Mouse (Mus musculus) heart, embryonic 16.5 days (tissue): ENCODE data around the gene Akr1b8. TPM values are rescaled to one million over a fixed set of nuclear protein-coding genes. Genes with fewer than 3 reads are reported as not detected.
A peak's percentile ranks its signal among the peaks of the same experiment; 100 is the strongest.
"Not testable (repeated sequence)": the region's sequence is repeated elsewhere in the genome, so short reads cannot be mapped to it uniquely, and the experiment has no call there.

Source experiments
- ATAC-seq: fragments of 200-750 bp; cut with Nextera tagmentation; replicated peaks from 2 replicates; pipeline ENCODE4 v1.8.0; 2017; ENCODE audit warnings: moderate number of reproducible peaks; ENCODE audit not compliant: insufficient read depth, low FRiP score; ENCODE audit errors: extremely low read depth
- H3K27ac ChIP-seq: fragments of 300-500 bp; sonication (generic); 2 replicates; pipeline ENCODE4 v1.5.1; 2014; ENCODE audit warnings: mild to moderate bottlenecking, low read length, control low read depth, moderate library complexity
- H3K27me3 ChIP-seq: fragments of 300-500 bp; sonication (generic); 2 replicates; pipeline ENCODE4 v1.6.1; 2014; ENCODE audit warnings: low read length, mixed read lengths; ENCODE audit not compliant: control insufficient read depth, insufficient read depth
- H3K36me3 ChIP-seq: fragments of 300-500 bp; sonication (generic); 2 replicates; pipeline ENCODE4 v1.6.1; 2014; ENCODE audit not compliant: control insufficient read depth, insufficient read depth
- H3K4me1 ChIP-seq: fragments of 300-500 bp; sonication (generic); 2 replicates; pipeline ENCODE4 v1.6.1; 2014; ENCODE audit warnings: low read length, mixed read lengths; ENCODE audit not compliant: control insufficient read depth, insufficient read depth
- H3K4me2 ChIP-seq: fragments of 300-500 bp; sonication (generic); 2 replicates; pipeline ENCODE4 v1.6.1; 2014; ENCODE audit warnings: low read depth, mild to moderate bottlenecking, control low read depth, low read length
- H3K4me3 ChIP-seq: fragments of 300-500 bp; sonication (generic); 2 replicates; pipeline ENCODE4 v1.5.1; 2014; ENCODE audit warnings: mild to moderate bottlenecking, control low read depth, low read length
- H3K9ac ChIP-seq: fragments of 300-500 bp; sonication (generic); 2 replicates; pipeline ENCODE4 v1.6.1; 2014; ENCODE audit warnings: low read length, control low read depth
- H3K9me3 ChIP-seq: fragments of 300-500 bp; sonication (generic); replicated peaks from 2 replicates; pipeline ENCODE4 v1.6.1; 2016; ENCODE audit warnings: low read length; ENCODE audit not compliant: control insufficient read depth
- WGBS: fragments of 180-500 bp; shearing (Covaris S2); extraction: QIAGEN DNeasy Blood & Tissue Kit; methylation state at CpG from one replicate; pipeline ENCODE4 v1.1.7; 2014; 5-methylcytosine and 5-hydroxymethylcytosine counted together
- polyA plus RNA-seq: library from polyadenylated mRNA; unstranded; fragments of >200 nt; fragmentation: Nextera tagmentation; extraction: Ambion mirVana; gene quantifications from 2 replicates; pipeline ENCODE4 v1.2.1, GENCODE M21; 2015

Gene Akr1b8
- polyA plus RNA-seq, 1 experiment from 2014 or later: 7.2 TPM

- H3K4me2 ChIP-seq: no peak overlapping the region
- no peaks in the 10 kb centered on the region for H3K4me1 ChIP-seq
- H3K36me3 ChIP-seq: no peaks in the 10 kb centered on the region
- H3K9me3 ChIP-seq: no peaks in the 10 kb centered on the region; the same call in 1 of the 2 replicates
- H3K4me3 ChIP-seq: no peak overlapping the region
- WGBS: 80% methylated on average over 10 of the region's 10 CpGs
- H3K9ac ChIP-seq: no peak overlapping the region
- no peak for ATAC-seq
- no peak overlapping the region for H3K27ac ChIP-seq
- H3K27me3 ChIP-seq: no peaks in the 10 kb centered on the region
Observed at GRCm38 (mm10) chr6:34407403-34407802, 53.5 kb downstream of the Akr1b8 start.

- Histone ChIP-seq H3K27ac (no peak within 1 kb of the TSS), H3K9ac (no peak within 1 kb of the TSS), H3K4me2 (peak within 1 kb of the TSS; percentile 5; the same call in 1 of the 2 replicates), H3K27me3 (no peaks in the 10 kb centered on the region), H3K9me3 (no peaks in the 10 kb centered on the region), H3K4me1 (no peaks in the 10 kb centered on the region), H3K36me3 (no peaks in the 10 kb centered on the region), H3K4me3 (no peak within 1 kb of the TSS)
- ATAC-seq: no peak
- WGBS: 58% methylated on average over 6 of the region's 6 CpGs
Observed at GRCm38 (mm10) chr6:34412023-34412422, 58.1 kb downstream of the Akr1b8 start, which contains the start of gene Akr1b7. Akr1b7 (plus strand) TSS chr6:34412334.

- ATAC-seq: no peak
- H3K36me3 ChIP-seq: no peaks in the 10 kb centered on the region
- H3K9me3 ChIP-seq: no peaks in the 10 kb centered on the region
- H3K4me2 ChIP-seq: no peak overlapping the region
- H3K27ac ChIP-seq: no peak overlapping the region
- no peak overlapping the region for H3K9ac ChIP-seq
- 76% methylated on average over 1 of the region's 1 CpGs for WGBS
- H3K27me3 ChIP-seq: no peaks in the 10 kb centered on the region
- no peak overlapping the region for H3K4me3 ChIP-seq
- no peaks in the 10 kb centered on the region for H3K4me1 ChIP-seq
Observed at GRCm38 (mm10) chr6:34412688-34413087, 58.8 kb downstream of the Akr1b8 start.

GRCm38 (mm10) chr6:34413386-34413785 lies 59.5 kb downstream of the Akr1b8 start:
- not testable (repeated sequence) for H3K36me3 ChIP-seq, ATAC-seq, H3K9me3 ChIP-seq, H3K4me2 ChIP-seq, H3K27me3 ChIP-seq, H3K9ac ChIP-seq, H3K4me3 ChIP-seq, H3K27ac ChIP-seq, H3K4me1 ChIP-seq
- WGBS: 46% methylated on average over 1 of the region's 1 CpGs

- H3K9ac ChIP-seq: no peak overlapping the region
- no peak overlapping the region for H3K27ac ChIP-seq
- no peak for ATAC-seq
- no peak overlapping the region for H3K4me3 ChIP-seq
- no peaks in the 10 kb centered on the region for H3K4me1 ChIP-seq
- H3K27me3 ChIP-seq: no peaks in the 10 kb centered on the region
- H3K9me3 ChIP-seq: no peaks in the 10 kb centered on the region
- H3K4me2 ChIP-seq: no peak overlapping the region
- 95% methylated on average over 2 of the region's 2 CpGs for WGBS
- no peaks in the 10 kb centered on the region for H3K36me3 ChIP-seq
Observed at GRCm38 (mm10) chr6:34416521-34416920, 62.6 kb downstream of the Akr1b8 start.

Other genes with a start within 250 kb of the Akr1b8 start
- 34.2 and 36.0 TPM in 2 replicates for gene Slc35b4, start 177.0 kb upstream of the Akr1b8 start, polyA plus RNA-seq
- gene Akr1b3, start 36.6 kb upstream of the Akr1b8 start, polyA plus RNA-seq: 163 and 172 TPM in 2 replicates
- gene Akr1b10, start 30.1 kb downstream of the Akr1b8 start, polyA plus RNA-seq: 68.3 and 74.7 TPM in 2 replicates
- 0.15 and 0.21 TPM in 2 replicates for gene Akr1b7, start 58.2 kb downstream of the Akr1b8 start, polyA plus RNA-seq
- 89.2 and 96.2 TPM in 2 replicates for gene Bpgm, start 122.1 kb downstream of the Akr1b8 start, polyA plus RNA-seq
- gene Cald1, start 244.4 kb downstream of the Akr1b8 start, polyA plus RNA-seq: 122 and 138 TPM in 2 replicates